Mouse (Mus musculus) cerebellum, postnatal 36 days (tissue): ENCODE data around the gene Gm20388.

Source experiments
- DNase-seq, 2 experiments: peaks; one replicate each; pipeline ENCODE4 v3.0.0; 2021 to 2022; ENCODE audit warnings: mixed read lengths in 2 of 2

Gene Gm20388

GRCm38 (mm10) chr8:120627298-120627697 lies 716.7 kb downstream of the Gm20388 start:
- peak; percentile 75 to 82 for DNase-seq

DNA sequence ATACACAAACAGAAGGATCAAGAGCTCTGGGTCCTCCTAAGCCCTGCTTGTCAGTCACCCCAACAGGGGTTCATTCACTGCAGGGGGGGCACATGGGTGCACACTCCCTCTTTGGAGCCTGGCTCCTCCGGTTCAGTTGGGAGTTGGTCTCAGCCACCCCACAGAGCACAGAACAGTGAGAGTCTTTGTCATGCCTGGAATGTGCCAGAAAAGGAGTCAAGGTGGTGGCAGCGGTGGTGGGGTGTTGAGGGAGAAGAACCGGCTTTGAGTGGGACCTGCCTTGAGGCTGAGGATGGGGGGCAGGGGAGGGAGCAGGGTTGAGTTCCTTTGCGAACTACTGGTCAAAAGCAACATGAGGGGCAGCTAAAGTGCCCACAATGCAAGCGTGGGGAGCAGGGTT lies 719.4 kb downstream of the Gm20388 start:
- no peak for DNase-seq

- no peak for DNase-seq
Measured at GRCm38 (mm10) chr8:120630848-120631247, 720.2 kb downstream of the Gm20388 start.

DNA sequence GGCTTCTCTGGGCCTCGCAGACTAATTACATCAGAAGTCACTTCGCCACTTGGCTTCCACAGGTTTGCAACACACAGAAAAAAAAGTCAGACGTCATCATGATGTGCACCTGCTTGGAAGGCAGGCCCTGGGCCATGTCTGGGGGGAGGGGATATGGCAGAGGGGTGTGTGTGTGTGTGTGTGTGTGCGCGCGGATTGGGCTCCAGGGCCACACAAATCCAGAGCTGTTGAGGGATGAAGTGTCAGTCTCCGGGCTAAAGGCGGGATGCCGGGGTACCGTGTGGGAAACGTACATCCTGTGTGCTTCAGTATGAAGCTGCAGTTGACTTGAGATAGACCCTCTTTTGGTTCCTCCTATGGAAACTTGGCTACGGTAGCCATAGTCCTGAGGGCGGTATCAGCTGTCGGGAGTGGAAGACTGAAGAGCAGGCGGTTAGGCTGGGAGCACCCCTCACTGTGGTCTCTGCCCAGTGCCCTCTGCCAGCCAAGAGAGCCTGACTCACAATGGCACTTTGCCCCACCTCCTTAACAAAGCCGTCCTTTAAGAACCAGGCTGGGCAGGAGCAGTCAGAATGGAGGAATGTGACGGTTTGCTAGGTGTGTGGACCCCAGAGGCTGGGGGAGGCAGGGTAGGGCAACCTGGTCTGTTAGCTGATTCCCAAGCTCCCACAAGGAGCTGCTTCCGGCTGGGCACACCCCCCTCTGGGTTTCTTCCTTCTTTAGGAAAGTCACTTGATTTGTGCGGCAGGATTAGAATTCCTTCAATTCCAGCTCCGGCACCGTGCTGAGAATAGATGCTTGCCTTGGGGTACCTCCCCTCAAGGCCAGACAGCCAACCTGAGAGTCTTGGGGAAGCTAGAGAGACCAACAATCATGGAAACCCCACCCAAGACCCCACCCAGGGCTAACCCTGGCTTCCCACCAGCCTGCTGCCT lies 721.1 kb downstream of the Gm20388 start:
- DNase-seq: no peak

GRCm38 (mm10) chr8:120632969-120633664 lies 722.5 kb downstream of the Gm20388 start:
- no peak for DNase-seq

GRCm38 (mm10) chr8:120633665-120634271 lies 723.1 kb downstream of the Gm20388 start:
- no peak for DNase-seq

DNA sequence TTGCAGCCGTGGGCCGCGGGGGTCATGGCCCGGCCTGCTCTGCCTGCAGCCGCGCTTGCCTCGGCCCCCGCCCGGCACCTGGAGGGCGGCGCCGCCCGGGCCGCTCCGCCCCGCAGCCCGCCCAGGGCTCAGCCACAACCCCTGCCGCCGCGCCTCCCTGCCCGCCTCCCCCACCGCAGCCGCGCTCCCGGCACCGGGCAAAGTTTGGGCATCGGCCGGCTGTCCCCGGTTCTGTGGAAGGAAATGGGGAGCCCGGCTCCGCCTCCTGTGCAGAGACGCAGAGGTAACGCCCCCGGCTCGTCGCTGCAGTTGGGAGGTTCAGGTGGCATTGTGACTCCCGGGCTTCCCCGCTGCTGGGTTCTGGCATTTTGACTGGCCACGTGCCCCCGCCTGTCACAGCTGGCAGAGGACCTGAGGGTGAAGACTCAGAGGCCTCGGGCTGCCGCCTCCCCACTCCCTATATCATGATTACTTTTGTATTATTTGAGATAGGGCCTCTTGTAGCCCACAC lies 723.7 kb downstream of the Gm20388 start:
- DNase-seq: peak; percentile 17 to 31

- no peak for DNase-seq
Measured at GRCm38 (mm10) chr8:120641245-120641644, 730.6 kb downstream of the Gm20388 start.

- DNase-seq: no peak
Measured at GRCm38 (mm10) chr8:120642031-120642662, 731.5 kb downstream of the Gm20388 start.

GRCm38 (mm10) chr8:120644663-120645062 lies 734.0 kb downstream of the Gm20388 start:
- peak; percentile 53 to 61 for DNase-seq

DNA sequence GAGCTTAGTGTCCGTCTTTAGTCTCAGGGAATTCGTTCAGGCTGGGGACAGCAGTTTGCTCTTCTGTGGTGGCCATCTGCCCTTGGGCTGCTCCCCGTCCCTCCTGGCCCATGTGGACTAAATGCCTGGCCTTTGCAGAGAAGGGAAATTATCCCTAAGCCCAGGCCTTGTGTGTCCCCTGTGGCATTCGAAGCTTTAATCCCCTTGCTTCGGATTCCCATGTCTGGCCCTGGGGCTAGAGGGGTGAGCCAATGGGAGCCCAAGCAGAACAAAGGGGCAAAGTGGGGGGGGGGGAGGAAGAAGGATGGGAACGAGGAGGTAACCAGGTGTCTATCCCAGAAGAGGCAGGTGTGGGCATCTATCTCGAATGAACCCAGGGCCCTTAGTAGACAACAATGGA lies 736.9 kb downstream of the Gm20388 start, which contains the start of gene 1190005I06Rik:
1190005I06Rik (minus strand) TSS at position 101 of the 400 bp plus-strand sequence.
- DNase-seq: no peak

DNA sequence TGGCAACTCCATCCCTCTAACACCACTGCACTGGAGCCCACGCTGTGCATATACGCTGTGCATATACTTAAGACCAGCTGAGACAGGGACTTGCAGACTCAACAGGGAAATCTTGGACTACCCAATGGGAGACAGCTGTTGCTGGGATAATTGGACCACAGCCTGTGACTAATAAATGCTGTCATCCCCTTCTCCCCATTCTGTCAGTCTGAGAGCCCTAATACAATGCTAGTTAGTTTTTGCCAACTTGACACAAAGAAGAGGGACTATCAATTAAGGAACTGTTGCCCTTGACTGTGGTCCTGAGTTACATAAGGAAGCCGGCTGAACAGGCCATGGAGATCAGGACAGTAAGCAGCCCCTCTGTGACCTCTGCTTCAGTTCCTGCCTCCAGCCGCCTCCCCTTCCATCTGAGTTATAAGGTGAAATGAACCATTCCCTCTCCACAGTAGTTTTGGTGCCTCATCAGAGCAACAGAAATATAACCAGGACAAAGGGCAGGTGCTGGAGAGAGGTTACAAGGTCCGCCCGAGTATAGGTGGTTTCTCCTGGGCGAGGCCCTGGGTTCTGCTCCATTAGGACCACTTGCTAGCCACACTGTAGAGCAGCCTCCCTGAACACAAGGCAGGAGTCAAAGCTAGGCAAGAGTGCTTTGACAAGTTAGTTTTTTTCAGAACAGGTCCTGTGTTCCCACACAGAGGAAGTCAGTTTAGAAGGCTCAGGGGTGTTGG lies 745.8 kb downstream of the Gm20388 start:
- DNase-seq: no peak

DNA sequence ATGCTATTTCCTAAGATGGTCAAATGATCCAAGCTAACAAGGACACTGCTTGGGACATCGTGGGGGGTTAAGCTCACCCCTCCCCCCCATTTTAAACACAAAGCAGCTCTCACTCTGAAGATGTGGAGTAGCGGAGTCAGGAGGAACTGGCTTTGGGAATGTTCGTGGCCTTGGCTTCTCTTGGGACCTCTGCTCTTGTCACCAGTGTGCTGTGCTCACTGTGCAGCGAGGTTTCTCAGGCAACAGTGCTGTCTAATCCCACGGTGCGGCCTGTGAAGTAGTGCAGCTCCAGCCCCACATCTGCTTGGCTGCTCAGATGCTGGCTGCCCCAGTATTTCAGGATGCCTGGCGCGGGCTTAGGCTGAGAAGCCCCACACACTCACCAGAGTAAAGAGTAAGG lies 746.8 kb downstream of the Gm20388 start:
- DNase-seq: no peak

DNA sequence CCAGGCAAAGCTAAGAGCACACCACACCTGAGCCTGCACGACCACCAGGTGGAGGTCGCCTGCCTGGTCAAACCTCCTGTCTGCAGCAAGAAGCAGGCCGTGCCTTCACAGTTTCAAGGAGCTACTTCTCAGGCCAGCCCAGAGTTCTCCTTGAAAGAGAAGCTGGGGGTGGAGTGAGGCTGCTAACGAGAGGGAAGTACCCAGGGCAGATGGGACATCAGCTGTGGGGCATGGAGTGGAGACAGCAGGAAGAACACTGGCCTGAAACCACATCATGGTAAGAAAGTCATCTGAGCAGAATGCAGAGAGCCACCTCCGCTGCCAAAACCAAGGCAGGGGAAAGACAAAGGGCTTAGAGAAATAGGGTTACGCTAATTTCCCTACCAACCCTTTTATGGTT lies 753.9 kb downstream of the Gm20388 start:
- no peak for DNase-seq

DNA sequence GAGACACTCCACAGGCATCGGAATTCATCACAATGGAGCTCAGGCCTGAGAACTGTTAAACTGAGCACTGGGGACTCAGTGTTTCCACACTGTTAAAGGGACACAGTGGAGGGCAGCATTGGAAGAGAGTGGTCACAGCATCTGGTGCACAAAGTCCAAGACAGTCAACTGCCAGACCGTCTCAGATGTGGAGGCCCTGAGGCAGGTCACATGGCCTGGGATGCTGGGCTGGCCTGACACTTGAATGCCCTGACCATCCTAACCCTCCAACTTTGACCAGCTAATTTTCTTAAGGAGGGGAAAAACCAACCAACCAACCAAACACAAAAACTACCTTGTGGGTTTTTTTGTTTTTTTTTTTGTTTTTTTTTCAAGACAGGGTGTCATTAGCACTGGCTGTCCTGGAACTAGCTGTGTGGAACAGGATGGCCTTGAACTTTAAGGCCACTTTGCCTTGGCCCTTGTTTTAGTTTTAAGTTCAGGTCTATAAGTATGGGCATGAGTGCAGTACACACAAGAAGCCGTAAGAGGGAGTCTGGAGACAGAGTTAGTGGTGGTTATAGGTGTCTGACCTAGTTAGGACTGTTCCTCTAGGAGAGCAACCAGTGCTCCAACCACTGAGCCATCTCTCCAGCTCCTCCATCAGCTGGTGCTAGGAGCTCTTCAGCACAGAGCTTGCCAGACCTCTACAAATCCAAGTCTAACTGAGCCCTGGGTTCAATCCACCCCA lies 755.2 kb downstream of the Gm20388 start:
- DNase-seq: no peak

- DNase-seq: no peak
Measured at GRCm38 (mm10) chr8:120666807-120667470, 756.3 kb downstream of the Gm20388 start.

DNA sequence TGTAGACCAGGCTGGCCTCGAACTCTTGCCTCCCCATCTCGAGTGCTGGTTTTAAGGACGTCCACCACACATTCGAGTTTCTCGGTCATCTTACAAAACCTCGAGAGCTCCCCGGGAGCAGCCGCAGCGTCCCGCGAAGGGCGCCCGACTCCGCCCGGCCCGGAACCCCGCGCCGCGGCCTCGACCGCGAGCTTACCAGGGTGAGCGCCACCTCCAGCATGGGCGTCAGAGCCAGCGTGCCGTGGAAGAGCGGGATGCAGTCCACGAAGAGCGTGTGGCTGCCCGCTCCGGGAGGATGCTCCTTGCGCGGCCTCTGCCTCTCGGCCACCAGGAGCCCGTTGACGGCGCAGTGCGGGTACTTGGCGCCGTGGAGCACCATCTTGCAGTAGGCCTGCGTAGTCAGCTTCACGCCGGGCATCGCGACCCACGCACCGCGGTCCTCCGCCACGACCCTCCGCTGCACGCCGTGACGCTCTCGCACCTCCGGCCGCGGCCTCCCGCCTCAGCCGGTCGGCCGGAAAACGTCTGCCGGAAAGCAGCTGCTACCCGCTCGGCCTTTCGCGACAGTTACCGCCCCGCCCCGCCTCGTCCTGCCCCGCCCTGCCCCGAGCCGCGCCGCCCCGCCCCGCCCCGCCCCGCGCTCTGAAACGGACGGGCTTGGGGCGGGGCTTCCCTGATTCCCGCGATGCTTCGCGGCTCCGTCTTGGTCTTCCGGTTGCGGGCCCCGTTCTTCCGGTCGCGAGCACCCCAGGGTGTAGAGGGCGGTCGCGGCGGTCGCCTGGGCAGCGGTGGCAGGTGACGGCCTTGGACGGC lies 757.1 kb downstream of the Gm20388 start, which contains the start of the genes Gm27021 and Cox4i1:
Gm27021 (minus strand) TSS at position 519 of the 813 bp plus-strand sequence.
Cox4i1 (plus strand) TSS at position 662 of the 813 bp plus-strand sequence.
- DNase-seq: peak; percentile 90 to 95

- no peak for DNase-seq
Measured at GRCm38 (mm10) chr8:120668374-120668905, 757.8 kb downstream of the Gm20388 start, which contains the start of gene Emc8. TSS of gene Emc8 (minus strand) at chr8:120668573.

- no peak for DNase-seq
Measured at GRCm38 (mm10) chr8:120671775-120672174, 761.1 kb downstream of the Gm20388 start.
